Mouse (Mus musculus) CH12.LX (cell line): ENCODE results near the gene Cfhr2. TPM values are rescaled to one million over a fixed set of nuclear protein-coding genes. Genes with fewer than 3 reads are reported as not detected.

Experiments used
- polyA plus RNA-seq: library from polyadenylated mRNA; unstranded; fragments of >175 nt; gene quantifications from 2 replicates; pipeline ENCODE4 v1.2.1, GENCODE M21; 2012; ENCODE audit warnings: low read depth; ENCODE audit not compliant: insufficient read length
- total RNA-seq, 2 experiments: library from RNA; depleted of rRNA; stranded (reverse); fragments of 300-350 nt in 1 of 2; fragments of >200 nt in 1 of 2; gene quantifications; 2 replicates each; pipeline ENCODE4 v1.2.3; 2012 to 2014

Cfhr2 gene
- total and polyA plus RNA-seq, 3 experiments, result not detected

Other genes with a start within 250 kb of the Cfhr2 start
- gene Gm4788, start 77.5 kb downstream of the Cfhr2 start, total RNA-seq (2012; rRNA removed), result not detected in 2 replicates
- gene Gm4788, start 77.5 kb downstream of the Cfhr2 start, total RNA-seq (2014; rRNA removed), result not detected in 2 replicates
- not detected in 2 replicates for gene Gm4788, start 77.5 kb downstream of the Cfhr2 start, polyA plus RNA-seq